Mouse (Mus musculus): ENCODE results near the gene Dgkb. TPM values are rescaled to one million over a fixed set of nuclear protein-coding genes. Genes with fewer than 3 reads are reported as not detected.

Dgkb gene
- polyA plus RNA-seq, 1 experiment, result 1.5 TPM

DNA sequence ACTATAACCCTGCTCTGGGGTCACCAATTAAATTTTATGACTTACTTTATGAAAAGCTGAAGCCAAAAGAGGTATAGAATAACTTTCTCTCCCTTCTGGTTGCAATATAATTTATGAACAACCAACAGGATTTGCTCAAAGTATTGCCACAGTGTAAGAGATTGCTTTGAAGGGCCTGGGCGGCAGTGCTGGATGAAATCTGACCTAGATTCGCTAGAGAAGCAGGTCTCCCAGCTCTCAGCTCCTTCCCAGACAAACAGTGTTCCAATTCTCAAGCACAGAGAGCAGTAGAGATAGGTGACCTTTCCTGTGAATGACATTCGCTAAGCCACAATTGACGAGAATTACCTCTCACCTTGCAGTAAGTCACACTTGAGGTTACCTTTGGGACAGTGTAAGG lies 727.9 kb downstream of the Dgkb start:
- whole genome bisulfite sequencing, result 55% methylated on average over 4 of the region's 4 CpGs

GRCm38 (mm10) chr12:38577141-38577540 lies 759.6 kb downstream of the Dgkb start:
- 71% methylated on average over 6 of the region's 6 CpGs for WGBS
- no peak for DNase-seq (ENCODE audit: low read depth, low spot score)

More for the DNA sequence above, 727.9 kb downstream of the Dgkb start:
- no peak for DNase-seq (ENCODE audit: low read depth, low spot score)

DNA sequence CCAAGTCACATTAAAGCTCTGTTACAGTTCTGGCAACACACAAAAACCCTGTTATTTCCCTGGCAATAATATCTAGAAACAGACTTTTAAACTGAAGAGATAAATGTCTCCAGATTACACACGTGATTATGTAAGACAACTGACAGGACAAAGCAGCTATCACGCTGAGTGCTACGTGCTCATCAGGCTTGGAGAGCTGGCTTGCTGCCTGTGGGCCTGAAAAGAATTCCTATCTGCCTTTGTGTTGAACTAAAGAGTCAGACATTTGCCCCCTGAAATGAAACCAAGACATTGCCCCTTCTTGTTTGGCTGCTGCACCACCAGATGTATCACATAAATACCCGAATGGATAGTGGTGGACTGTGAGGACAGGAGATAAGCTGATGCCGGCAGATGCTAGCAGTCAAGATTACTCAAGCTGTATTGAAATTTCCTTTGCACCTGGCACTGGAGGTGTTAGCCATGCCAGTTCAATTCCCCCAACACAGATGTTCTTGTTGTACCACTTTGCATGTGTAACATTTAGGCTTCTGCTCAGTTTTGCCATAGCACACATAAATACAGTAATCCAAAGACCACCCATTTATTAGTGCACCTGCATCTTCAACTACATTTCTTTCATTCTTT lies 761.8 kb downstream of the Dgkb start:
- WGBS, result 67% methylated on average over 5 of the region's 5 CpGs
- no peak for DNase-seq (ENCODE audit: low read depth, low spot score)

GRCm38 (mm10) chr12:38586368-38586865 lies 768.9 kb downstream of the Dgkb start:
- no peak for DNase-seq (ENCODE audit: low read depth, low spot score)
- whole genome bisulfite sequencing, result 70% methylated on average over 4 of the region's 4 CpGs

DNA sequence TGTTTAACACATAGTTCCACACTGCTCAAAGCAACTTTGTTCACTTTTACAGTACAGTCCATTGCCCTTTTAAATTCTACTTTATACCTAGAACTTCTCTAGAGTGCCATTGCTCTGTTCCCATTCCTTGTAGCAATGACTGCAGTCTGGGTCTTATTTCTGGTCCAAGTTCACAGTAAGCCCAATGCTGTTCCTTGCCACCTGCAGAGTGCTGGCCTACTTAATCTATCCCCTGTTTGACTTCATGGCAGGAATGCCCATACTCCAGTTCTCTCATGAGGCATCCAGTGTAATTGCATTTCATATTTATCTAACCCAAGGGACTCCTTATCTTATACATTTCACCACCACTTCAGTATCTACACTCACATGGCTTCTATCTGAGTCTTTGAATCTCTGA lies 772.4 kb downstream of the Dgkb start:
- no peak for DNase-seq (ENCODE audit: low read depth, low spot score)

GRCm38 (mm10) chr12:38593653-38594052 lies 776.1 kb downstream of the Dgkb start:
- WGBS, result 95% methylated on average over 2 of the region's 2 CpGs
- DNase-seq (ENCODE audit: low read depth, low spot score), result no peak

DNA sequence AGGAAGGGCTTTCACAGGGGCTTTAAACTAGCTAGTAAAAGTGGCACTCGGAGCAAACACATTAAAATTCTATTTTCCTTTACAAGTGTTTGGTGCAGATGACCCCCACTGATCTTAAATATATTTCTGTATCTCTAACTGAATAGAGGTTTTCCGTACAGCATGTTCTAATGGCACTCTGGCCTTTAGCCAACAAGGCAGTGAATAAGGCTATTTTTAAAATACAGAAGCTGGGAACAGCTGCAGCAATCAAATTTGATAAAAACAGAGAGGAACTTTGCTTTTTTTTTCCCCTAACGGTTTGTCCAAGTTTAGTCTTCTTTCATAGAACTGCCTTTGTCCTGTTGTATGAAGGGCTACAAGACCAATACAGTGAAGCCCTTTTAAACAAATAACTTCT lies 776.5 kb downstream of the Dgkb start:
- DNase-seq (ENCODE audit: low read depth, low spot score), result no peak
- WGBS, result 36% methylated on average over 3 of the region's 3 CpGs

DNA sequence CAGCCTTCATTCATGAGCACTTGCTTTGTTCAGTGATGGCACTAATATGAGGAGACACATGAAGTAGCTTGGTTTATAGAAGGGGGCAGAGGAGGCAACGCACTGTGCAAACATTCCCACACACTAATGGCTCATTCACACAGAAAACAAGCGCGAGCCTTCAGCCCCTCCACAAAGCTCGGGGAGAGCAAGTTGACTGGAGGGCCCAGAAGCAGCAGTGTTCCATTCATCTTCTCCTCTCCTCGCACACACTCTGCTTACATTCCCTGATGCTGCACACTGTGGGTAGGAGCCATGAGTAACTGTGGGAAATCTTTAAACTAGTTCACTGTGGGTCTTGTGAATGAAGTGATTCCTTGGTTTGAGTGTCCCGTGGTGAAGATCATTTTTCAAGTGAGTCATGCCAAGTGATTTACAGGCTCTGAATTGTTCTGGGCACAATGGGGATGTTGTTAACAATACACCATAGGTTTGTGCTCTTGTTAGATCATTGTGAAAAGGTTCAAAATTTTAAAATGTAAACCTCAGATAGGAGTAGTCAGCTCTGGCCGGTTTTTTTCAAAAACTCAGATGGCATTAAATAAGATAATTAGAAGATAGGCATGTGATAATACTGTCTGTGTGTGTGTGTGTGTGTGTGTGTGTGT lies 779.0 kb downstream of the Dgkb start:
- DNase-seq (ENCODE audit: low read depth, low spot score), result no peak
- WGBS, result 39% methylated on average over 7 of the region's 7 CpGs

DNA sequence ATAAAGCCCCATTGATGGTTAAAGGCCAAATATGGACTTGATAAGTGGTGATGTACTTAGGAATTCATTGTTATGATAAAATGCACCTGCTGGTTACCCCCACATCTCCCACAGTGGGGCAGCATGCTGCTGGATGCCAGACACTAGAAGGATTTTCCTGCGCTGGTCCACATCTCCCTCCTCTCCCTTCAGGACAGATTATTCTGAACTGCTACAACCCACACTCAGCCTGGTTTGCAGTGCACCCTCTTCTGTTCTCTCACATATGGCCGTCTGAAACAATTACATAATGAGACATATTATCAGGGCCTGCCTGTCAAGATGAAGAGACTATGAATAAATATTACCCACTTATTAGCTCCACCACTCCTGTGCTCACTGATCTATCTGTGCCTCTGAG lies 780.6 kb downstream of the Dgkb start:
- no peak for DNase-seq (ENCODE audit: low read depth, low spot score)
- WGBS, result 67% methylated on average over 2 of the region's 2 CpGs

GRCm38 (mm10) chr12:38600165-38600845 lies 782.8 kb downstream of the Dgkb start:
- WGBS, result 89% methylated on average over 3 of the region's 3 CpGs
- DNase-seq (ENCODE audit: low read depth, low spot score), result no peak

DNA sequence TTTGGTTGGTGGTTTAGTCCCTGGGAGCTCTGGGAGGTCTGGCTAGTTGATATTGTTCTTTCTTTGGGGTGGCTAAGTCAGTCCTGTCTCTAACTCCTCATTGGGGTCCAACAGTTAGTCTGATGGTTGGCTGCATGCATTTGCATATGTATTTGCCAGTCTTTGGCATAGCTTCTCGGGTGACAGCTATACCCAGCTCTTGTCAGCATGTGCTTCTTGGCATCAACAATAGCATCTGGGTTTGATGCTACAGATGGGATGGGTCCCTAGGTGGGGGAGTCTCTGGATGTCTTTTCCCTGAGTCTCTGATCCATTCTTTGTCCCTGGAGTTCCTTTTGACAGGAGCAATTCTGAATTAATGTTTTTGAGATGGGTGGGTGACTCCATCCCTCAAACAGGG lies 790.6 kb downstream of the Dgkb start:
- DNase-seq (ENCODE audit: low read depth, low spot score), result no peak
- whole genome bisulfite sequencing, result 81% methylated on average over 1 of the region's 1 CpGs

DNA sequence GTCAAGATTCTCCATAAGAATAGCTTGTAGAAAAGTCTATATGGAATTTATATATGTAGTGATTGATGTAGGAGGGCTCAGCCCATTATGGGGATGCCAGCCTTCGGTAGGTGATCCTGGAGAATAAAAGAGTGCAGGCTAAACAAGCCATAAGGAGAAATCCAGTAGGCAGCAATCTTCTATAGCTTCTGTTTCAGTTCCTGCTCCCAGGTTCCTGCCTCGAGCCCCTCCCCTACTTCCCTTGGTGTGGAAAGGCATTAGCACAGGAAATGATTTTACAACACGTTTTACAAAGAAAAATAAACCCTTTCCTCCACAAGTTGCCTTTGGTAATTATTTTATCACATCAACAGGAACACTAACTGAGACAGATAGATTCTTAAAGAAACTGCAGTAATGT lies 850.7 kb downstream of the Dgkb start:
- 41% methylated on average over 3 of the region's 3 CpGs for WGBS
- DNase-seq (ENCODE audit: low read depth, low spot score), result no peak
